Mouse (Mus musculus): ENCODE results near the gene Plpp3. TPM values are rescaled to one million over a fixed set of nuclear protein-coding genes. Genes with fewer than 3 reads are reported as not detected.
A peak's percentile ranks its signal among the peaks of the same experiment; 100 is the strongest.

Plpp3 gene
- total and polyA plus RNA-seq, 3 experiments = 237 to 342 (median 336) TPM

- peak; percentile 87 for DNase-seq
Observed at GRCm38 (mm10) chr4:105158169-105158555, 1.0 kb downstream of the Plpp3 start.

- DNase-seq = peak; percentile 44
Observed at GRCm38 (mm10) chr4:105158651-105159530, 1.7 kb downstream of the Plpp3 start.

GRCm38 (mm10) chr4:105159531-105159870 is 2.4 kb downstream of the Plpp3 start:
- DNase-seq = no peak

GRCm38 (mm10) chr4:105160470-105160869 is 3.3 kb downstream of the Plpp3 start:
- DNase-seq = no peak

- no peak for DNase-seq
Observed at GRCm38 (mm10) chr4:105162014-105162413, 4.9 kb downstream of the Plpp3 start.

GRCm38 (mm10) chr4:105162676-105163075 is 5.5 kb downstream of the Plpp3 start:
- DNase-seq = no peak

- DNase-seq = no peak
Observed at GRCm38 (mm10) chr4:105163981-105164411, 6.8 kb downstream of the Plpp3 start.

GRCm38 (mm10) chr4:105164952-105165351 is 7.8 kb downstream of the Plpp3 start:
- DNase-seq = no peak

- DNase-seq = no peak
Observed at GRCm38 (mm10) chr4:105169093-105169571, 12.0 kb downstream of the Plpp3 start.

GRCm38 (mm10) chr4:105169826-105170810 is 13.0 kb downstream of the Plpp3 start:
- no peak for DNase-seq

- DNase-seq = no peak
Observed at GRCm38 (mm10) chr4:105170811-105171401, 13.8 kb downstream of the Plpp3 start.

- no peak for DNase-seq
Observed at GRCm38 (mm10) chr4:105171432-105171831, 14.3 kb downstream of the Plpp3 start.

GRCm38 (mm10) chr4:105174778-105175177 is 17.6 kb downstream of the Plpp3 start:
- no peak for DNase-seq

- no peak for DNase-seq
Observed at GRCm38 (mm10) chr4:105175255-105176035, 18.3 kb downstream of the Plpp3 start.

GRCm38 (mm10) chr4:105181014-105181658 is 24.0 kb downstream of the Plpp3 start:
- no peak for DNase-seq

- DNase-seq = no peak
Observed at GRCm38 (mm10) chr4:105181659-105182167, 24.6 kb downstream of the Plpp3 start.

GRCm38 (mm10) chr4:105182249-105182648 is 25.1 kb downstream of the Plpp3 start:
- no peak for DNase-seq

GRCm38 (mm10) chr4:105184490-105184889 is 27.3 kb downstream of the Plpp3 start:
- DNase-seq = peak; percentile 76

- DNase-seq = no peak
Observed at GRCm38 (mm10) chr4:105184924-105185323, 27.8 kb downstream of the Plpp3 start.

GRCm38 (mm10) chr4:105186654-105187053 is 29.5 kb downstream of the Plpp3 start:
- DNase-seq = peak; percentile 49

- DNase-seq = no peak
Observed at GRCm38 (mm10) chr4:105187873-105188272, 30.7 kb downstream of the Plpp3 start.
